Mouse (Mus musculus): Measurements from ENCODE around the gene Eif3b. TPM values are rescaled to one million over a fixed set of nuclear protein-coding genes. Genes with fewer than 3 reads are reported as not detected.

The Eif3b gene
- 100 to 1,000 TPM; 105 to 112 TPM for total RNA-seq (2021)
- long read RNA-seq, experiment 1, transcript Eif3b-201 (19 exons, 2,945 nt): major isoform, 175 of 199 reads
- long read RNA-seq, experiment 1, partial matches to known transcripts: 15 of 199 reads
- long read RNA-seq, experiment 1, other reads (novel, unspliced or antisense): 9 of 199 reads
- long read RNA-seq, experiment 2, transcript Eif3b-201 (19 exons, 2,945 nt): major isoform, 203 of 251 reads
- long read RNA-seq, experiment 2, partial matches to known transcripts: 13 of 251 reads
- long read RNA-seq, experiment 2, other reads (novel, unspliced or antisense): 35 of 251 reads

DNA sequence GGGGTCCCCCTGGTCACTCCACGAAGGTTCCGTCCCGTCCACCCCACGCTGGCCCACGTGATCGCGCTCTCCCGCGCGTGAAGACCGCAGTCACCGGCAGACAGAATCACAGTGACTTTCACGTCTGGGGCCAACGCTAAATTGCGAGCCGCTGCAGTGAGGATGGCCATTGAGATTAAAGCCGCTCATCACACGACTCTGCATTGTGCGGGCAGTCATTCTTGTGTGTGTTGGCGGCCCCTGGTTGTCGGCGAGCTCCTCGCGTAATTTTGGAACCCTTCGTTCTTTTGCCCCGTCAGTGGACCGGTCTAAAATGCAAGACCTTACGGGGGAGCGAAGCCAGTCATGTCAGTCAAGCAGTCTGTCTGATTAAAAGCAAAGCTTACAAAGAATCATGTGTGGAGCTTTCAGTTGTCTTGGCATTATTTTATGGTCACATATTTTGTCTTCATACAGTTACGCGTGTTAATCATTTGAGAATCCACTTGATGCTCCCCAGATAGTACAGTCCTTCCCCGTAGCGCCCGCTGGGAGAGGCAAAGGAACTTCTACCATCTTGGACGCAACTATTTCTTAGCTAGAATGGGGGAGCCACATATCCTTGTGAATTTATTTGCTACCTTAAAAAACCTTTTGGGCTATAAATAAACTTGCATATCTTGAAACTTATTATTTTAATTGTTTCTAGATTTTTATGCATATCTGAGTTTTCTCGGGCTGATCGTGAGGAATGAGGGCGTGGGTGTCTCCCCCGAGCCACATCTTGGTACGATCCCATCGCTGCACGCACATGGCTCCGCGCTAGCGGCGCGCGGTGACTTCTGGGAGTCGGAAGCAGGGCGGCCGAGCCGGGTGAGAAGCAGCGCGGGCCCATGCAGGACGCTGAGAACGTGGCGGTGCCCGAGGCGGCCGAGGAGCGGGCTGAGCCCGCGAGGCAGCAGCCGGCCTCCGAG lies at the start of gene Eif3b:
Gene Eif3b (plus strand): TSS at position 840 of the 953 bp plus-strand sequence.
- peak; percentile 91 to 93 for DNase-seq (ENCODE audit: low spot score in 2 of 2)

DNA sequence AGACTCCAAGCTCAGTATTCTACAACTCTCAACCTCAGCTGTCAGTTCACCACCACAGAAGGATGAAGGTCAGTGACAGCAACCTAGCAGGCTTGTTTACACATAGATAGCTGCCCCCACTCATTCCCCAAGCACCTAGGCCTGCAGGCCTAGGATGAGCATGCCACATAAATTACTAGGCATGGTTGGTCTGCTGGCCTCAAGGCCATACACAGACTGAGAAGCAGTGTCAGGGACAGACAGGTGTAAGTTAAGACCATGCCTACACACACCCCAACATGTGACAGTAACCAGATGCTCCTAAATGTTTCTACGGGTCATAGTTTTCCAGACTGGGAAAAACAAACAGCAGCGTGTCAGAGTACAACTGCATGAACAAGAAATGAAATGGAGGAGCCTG lies 49.7 kb upstream of the Eif3b start:
- no peak for DNase-seq (ENCODE audit: low spot score in 2 of 2)

DNA sequence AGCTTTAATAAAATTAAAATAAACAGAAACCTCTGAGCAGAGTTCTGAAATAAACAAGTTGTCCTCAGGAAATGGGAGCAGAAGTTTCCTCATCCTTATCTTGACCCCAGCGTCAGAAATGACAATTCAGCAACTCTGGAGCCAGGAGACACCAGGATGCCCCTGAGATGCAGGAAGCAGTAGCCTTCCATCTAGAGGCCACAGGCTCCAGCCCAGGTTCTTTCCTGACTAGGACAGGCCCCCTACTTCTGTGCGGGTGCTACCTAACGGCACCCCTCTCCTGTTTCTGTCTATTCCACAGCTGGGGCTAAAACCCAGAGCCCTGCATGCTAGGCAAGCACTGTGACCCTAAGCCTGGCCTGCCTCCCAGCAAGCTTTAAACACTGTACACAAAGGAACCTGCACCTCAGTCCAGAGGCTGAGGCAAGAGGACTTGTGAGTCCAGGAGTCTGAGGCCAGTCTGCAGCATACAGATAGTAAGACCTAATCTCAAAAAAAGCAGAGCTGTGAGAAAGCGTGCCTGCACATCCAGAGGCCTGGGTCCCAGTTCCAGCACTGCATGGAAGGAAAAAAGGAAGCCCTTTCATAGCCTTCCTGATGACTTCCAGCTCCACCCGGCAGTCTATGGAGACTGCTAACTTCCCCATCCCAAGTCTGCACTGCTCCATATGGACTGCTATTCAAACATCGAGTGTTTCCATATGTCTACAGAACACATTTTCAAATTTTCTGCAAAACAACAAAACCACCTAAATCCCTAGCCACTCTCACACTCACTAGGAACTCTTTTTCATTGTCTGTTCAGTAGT lies 48.5 kb upstream of the Eif3b start:
- DNase-seq (ENCODE audit: low spot score in 2 of 2): no peak

DNA sequence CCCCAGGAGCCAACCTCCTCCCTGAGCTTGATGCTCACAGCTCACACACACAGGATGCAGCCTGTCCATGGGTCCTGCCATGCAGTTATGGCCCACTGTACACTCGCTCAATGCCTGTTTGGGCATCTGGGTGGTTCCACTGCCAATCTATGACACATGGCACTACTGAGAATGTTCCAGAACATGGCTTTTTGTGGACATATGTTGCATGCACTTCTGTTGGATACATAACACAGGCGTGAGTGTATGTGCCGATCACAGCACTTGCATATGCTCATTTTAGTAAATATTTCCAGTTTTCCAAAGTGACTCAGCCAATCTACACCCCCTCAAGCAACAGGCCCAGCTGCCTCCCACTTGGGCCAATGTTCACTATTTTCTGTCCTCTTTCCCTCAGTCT lies 47.5 kb upstream of the Eif3b start:
- peak; percentile 61 to 85 for DNase-seq (ENCODE audit: low spot score in 2 of 2)

DNA sequence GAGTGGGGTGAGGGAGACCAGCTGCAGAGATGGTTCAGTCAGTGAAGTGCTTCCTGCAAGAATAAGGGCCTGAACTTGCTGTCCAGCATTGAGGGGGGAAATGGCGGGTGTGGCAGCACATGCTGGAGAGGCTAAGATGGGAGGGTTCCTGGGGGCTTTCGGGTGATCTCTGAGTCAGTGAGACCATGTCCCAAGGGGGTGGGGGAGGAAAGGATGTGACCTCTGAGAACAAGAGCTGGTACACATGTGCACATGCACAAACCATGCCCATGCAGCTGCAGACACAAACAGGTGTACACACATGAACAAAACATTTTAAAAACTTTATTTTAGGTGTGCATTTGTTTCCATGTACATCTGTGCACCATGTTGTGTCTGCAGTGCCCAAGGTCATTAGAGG lies 45.4 kb upstream of the Eif3b start:
- no peak for DNase-seq (ENCODE audit: low spot score in 2 of 2)

DNA sequence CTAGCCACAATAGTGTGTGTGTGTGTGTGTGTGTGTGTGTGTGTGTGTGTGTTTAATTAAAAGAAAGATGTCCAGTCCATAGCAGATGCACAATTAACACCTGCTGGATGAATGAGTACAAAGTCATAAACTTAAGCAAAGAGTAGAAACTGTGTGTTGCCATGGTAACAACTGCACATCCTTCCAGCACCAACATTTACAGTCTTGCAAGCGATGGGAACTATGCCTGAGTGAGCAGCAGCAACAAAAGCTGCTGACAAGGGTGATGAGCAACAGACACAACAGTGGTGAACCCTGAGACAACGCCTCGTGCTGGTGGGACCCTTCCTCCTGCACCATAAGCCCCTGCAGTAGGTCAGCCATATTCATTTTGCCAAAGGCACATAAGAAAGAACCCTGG lies 44.9 kb upstream of the Eif3b start:
- DNase-seq (ENCODE audit: low spot score in 2 of 2): peak in 1 of 2 experiments; percentile 14

DNA sequence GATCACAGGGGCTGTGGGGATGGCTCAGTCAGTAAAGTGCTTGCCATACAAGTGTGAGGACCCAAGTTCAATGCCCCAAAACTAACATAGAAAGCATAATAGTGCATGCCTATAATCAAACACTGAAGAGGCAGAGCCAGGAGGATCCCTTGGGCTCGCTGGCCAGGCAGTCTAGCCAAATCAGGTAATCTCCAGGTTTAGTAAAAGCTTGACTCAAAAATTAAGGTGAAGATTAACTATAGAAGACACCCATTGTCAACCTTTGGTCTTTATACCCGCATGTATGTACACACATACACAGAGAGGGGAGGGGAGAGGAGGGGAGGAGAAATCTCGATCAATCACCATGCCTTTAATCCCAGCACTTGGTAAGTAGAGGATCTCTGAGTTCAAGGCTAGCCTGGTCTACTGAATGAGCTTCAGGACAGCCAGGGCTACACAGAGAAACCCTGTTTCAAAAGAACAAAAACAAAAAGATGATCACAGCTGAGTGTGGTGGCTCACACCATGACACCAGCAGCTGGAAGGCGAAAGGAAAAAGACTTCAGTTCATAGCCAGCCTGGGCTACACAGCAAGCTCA lies 43.8 kb upstream of the Eif3b start:
- DNase-seq (ENCODE audit: low spot score in 2 of 2): no peak

DNA sequence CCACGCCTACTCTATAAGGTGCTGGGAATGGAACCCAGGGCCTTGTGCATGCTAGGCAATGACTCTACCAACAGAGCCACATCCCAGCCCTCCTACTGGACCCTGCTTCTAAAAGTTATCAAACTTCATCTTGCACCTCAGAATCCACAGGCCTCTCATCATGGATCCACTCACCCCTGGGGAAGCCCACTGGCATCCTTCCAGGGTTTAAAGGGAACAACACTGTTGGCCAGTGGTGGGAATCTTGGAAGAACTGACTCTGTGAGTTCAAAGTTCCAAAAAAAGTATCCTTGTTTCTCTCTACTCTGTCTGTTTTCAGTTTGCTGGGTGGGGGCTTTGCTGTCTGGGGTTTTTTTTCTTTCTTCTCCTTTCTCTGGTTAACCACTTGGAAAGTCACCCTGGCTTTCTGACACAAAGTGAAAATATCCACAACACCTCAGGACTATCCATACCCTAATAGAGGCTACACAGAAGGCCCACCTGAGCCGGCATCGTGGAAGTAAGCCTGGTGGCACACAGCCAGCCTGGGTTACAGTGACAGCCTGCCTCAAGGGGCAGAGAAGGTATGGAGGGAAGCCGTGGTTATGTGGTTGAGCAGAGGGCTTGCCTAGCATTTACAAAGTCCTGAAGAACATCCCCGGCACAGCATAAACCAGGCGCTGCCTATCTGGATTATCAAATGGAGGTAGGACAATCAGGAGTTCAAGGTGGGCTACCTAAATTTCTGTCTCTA lies 40.8 kb upstream of the Eif3b start:
- DNase-seq (ENCODE audit: low spot score in 2 of 2): no peak

DNA sequence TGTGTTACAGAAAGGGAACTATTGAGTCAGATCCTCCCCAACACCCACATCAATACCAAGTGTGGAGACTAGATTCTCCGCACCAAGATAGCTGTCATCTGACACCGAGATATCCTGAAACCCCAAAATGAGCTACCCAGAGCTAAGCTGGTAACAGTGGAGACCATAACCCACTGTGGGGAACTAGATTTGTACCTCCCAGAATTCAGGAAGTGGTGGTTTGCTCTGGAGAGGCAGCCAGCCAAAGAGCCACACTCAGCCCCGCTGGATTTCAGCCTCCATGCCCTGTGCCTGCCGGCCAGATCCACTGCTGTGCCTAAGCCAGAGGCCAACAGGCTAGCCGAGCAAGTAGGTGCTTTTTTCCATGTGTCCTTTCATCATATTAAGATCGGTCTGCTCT lies 39.8 kb upstream of the Eif3b start:
- no peak for DNase-seq (ENCODE audit: low spot score in 2 of 2)

DNA sequence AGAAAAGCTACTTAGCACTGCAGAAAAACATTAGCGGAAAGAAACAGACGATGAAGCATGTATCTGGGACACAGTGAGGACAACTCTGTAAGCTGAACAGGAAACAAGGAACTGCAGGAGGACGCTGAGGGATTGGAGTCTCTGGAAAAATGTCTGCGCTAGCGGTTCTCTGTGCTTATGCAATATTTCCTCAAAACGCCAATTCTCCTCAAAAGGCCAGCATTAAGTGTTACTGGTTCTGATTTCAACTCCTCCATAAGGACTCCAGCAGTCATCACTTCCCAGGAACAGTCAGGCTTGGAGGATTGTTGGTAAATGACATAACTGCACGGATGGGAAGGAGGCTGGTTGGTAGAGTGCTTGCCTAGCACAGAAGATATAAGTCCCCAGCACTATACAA lies 38.0 kb upstream of the Eif3b start:
- no peak for DNase-seq (ENCODE audit: low spot score in 2 of 2)

DNA sequence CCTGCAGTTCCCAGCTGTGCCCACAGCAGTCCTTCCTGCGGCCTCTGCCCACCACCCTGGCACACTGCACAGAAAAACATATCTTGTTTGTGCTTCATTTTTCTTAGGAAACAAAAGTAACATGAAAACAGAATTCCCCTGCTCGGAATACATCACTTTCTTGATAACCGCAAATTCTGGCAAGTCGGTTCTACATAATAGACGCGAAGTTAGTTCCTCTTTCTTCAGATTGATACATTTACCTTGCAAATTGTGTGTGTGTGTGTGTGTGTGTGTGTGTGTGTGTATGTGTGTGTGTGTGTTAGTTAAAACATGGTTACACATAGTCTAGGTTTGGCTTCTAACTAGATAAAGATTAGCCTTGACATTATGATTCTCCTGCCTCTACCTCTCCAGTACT lies 36.4 kb upstream of the Eif3b start:
- DNase-seq (ENCODE audit: low spot score in 2 of 2): no peak

DNA sequence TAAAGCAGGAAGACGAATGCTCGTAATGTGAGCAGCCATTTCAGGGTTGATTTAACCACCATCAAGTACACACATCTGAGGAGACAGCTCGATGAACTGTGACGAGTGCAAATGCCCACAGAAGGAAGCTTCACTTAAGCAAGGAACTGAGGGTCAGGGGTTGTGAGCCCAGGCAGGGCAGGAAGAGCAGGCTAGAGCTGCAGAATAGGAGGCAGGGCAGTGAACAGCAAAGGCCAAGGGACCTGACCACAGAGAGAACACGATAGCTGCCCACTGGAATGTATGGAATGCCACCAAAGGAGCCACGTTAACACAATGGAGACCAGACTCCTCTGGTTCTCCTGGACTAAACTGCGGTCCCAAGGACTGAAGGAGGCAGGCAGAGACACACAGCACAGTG lies 35.6 kb upstream of the Eif3b start:
- DNase-seq (ENCODE audit: low spot score in 2 of 2): no peak

DNA sequence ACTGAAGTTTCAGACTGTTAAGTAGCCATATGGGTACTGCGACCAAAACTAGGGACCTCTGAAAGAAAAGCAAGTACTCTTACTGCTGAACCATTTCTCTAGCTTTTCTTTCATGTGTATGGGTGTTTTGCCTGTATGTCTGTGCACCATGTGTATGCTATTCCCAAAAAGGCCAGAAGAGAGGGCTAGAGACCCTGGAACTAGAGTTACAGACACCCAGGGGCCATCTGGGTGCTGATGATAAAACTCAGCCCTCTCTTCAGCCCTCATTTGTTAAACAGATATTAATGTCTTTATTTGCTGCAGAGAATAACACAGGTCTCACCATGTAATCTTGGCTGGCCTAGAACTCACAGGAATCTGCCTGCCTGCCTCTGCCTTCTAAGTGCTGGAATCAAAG lies 34.7 kb upstream of the Eif3b start:
- no peak for DNase-seq (ENCODE audit: low spot score in 2 of 2)

DNA sequence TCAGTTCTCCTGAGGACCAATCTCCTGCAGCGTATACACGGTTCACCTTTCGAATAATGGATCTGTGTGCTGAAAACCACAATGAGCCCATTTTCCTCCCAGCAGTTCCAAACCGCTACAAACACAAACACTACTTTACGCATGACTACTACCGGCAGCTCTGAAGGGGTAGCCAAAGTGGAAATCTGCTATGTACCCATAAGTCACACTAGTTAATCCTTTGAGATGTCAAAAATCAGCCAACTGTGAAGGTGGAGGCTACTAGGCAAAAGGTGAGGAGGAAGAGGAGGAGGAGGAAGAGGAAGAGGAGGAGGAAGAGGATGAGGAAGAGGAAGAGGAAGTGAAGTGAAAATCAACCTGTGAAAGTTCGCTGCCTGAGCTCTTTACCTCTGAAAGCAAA lies 31.9 kb upstream of the Eif3b start:
- no peak for DNase-seq (ENCODE audit: low spot score in 2 of 2)

DNA sequence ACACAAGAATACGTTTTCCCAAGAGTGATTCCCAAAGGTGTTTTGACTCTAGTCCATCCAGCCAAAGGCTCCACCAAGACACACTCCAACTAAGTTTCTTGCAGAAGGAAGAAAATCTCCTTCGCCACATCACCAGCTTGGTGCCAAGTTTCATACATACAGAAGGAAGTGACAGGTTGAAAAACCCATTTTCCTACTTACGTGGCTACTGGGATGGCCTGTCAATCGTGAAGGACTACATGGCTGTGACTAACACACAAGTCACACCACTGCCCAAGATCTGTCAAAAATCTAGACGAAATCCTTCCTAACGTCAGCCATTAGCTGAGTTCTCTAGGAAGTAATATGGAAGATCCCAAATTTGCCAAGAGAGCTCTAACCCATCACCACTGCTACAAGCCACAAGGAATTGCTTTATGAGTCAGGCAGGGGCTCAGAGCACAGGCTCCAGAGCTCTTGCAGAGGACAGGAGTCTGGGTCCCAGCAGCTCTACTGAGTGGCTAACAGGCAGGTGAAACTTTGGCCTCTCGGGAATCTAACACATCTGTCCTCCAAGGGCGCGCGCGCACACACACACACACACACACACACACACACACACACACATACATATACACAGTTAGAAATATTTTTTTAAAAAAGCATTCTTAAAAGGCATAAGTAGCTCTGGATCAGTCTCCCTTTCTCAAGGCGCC lies 31.2 kb upstream of the Eif3b start:
- no peak for DNase-seq (ENCODE audit: low spot score in 2 of 2)

DNA sequence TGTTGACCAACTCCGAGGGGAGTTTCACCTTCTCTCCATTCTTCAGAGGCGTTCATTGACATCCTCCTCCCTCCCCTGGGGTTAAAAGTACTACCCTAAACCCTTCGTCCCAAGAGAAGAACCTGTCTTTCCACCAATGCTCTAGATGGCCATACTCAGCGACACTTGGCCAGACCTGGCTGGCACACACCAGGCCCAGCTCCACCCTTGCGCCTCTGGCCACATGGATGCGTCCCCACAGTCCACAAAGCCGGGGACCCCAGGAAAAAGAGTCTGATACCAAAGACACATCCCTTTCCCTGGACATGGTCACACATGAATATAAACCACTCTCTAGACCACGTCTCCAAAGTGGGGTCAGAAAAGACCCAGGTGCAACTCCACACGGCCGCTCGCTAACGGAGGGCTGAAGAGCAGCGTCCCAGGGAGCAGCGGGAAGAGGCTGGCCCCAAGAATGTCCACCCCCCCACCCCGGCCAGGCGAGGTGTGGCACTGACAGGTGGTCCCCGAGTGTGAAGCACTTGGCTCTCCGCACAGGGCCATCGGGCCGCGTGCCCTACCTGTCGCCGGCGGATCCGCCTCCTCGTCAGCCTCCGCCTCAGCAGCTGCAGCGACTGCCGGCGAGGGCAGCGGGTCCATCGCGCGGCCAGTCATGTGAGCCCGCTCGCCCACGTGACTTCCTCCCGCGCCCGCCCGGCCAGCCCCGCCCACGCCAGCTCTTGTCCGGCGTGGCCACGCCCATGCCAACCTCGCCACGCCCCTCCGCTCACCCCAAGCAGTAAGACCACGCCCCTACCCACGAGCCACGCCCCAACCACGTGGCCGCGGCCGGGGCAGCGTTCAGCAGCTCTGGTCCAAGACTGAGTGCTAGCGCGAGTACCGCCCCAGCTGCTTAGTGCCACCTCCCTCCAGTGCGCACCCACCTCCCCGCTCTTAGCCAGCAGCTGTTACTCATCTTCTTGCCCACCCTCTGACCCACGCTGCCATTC lies 30.2 kb upstream of the Eif3b start, which contains the start of gene Snx8:
Gene Snx8 (minus strand): TSS at position 675 of the 989 bp plus-strand sequence.
- DNase-seq (ENCODE audit: low spot score in 2 of 2): peak; percentile 79 to 88

DNA sequence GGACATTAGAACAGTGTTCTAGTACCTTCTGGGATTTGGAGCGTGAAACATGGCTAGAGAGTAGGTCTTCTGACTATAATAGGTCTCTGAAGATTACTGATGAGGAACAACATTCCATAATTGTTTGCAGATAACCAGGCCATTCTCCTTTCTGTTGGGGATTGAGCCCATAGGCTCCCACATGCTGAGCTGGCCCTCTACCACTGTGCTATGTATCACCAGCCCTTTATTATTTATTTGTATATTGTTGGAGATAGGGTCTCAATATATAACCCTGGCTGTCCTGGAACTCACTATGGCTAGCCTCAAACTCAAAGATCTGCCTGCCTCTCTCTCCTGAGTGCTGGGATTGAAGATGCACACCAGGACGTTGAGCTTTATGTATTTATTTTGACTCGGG lies 29.5 kb upstream of the Eif3b start:
- DNase-seq (ENCODE audit: low spot score in 2 of 2): no peak

DNA sequence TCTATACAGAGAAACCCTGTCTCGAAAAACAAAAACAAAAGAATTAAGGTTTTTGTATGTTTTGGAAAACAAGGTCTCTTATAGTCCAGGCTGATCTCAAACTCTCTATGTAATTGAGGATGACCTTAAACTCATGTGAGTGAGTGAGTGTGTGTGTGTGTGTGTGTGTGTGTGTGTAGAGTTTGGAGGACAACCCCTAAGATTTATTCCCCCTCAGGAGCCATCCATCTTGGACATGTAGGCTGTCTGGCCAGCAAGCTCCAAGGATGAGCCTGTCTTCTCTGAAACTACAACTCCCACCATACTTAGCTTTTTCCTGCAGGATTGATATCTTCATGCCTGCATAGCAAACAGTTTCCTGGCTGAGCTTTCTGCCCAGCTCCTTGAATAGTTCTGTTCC lies 27.7 kb upstream of the Eif3b start:
- no peak for DNase-seq (ENCODE audit: low spot score in 2 of 2)

DNA sequence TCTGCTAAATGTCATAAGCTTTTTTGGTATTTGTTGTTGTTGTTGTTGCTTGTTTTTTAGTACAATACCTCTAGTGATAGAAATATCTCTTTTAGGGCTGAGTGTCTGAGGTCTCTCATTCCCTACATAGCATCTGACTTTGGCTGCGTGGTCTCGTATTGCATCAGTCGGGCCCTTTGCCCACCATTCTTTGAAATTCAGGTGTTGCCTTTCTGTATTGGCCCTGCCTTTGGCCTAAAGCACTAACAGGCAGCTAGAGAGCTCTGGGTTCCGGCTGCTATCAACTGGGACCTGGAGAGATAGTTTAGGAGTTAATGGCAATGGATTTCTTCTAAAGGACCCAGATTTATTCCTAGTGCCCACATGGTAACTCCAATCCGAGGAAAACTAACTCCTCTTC lies 27.1 kb upstream of the Eif3b start:
- no peak for DNase-seq (ENCODE audit: low spot score in 2 of 2)

Measured in layer of hippocampus, postnatal 14 days (tissue).